Mouse (Mus musculus): ENCODE measurements around the gene Scly. TPM values are rescaled to one million over a fixed set of nuclear protein-coding genes. Genes with fewer than 3 reads are reported as not detected.

The Scly gene
- polyA plus RNA-seq, 1 experiment: 13.6 TPM

GRCm38 (mm10) chr1:91321760-91322438 is 23.8 kb downstream of the Scly start, which contains the start of gene Espnl:
TSS of gene Espnl (plus strand) at chr1:91322075.
- TF ChIP-seq FLI1 (IDR thresholded peaks at IDR 0.05; ENCODE audit: low read length) (no peak), GATA1 (IDR thresholded peaks at IDR 0.05; ENCODE audit: borderline replicate concordance, low read length) (no peak)
- peaks cover 29% of the 10 kb centered on the region for H3K36me3 ChIP-seq (replicated peaks; ENCODE audit: low read length)
- H3K4me1 ChIP-seq: peaks cover 39% of the 10 kb centered on the region
- H3K9me3 ChIP-seq: no peaks in the 10 kb centered on the region
- peak within 1 kb of the TSS; percentile 70 for H3K4me3 ChIP-seq (replicated peaks)
- peaks cover 42% of the 10 kb centered on the region for H3K27me3 ChIP-seq (replicated peaks)

GRCm38 (mm10) chr1:91324646-91325045 is 26.5 kb downstream of the Scly start:
- Histone ChIP-seq H3K4me3 (replicated peaks) (no peak overlapping the region), H3K9me3 (no peaks in the 10 kb centered on the region), H3K36me3 (replicated peaks; ENCODE audit: low read length) (peaks cover 7% of the 10 kb centered on the region), H3K4me1 (peaks cover 30% of the 10 kb centered on the region), H3K27me3 (replicated peaks) (peaks cover 67% of the 10 kb centered on the region)
- TF ChIP-seq GATA1 (IDR thresholded peaks at IDR 0.05; ENCODE audit: borderline replicate concordance, low read length) (no peak), FLI1 (IDR thresholded peaks at IDR 0.05; ENCODE audit: low read length) (no peak)

- no peaks in the 10 kb centered on the region for H3K9me3 ChIP-seq
- no peak overlapping the region for H3K4me3 ChIP-seq (replicated peaks)
- TF ChIP-seq GATA1 (IDR thresholded peaks at IDR 0.05; ENCODE audit: borderline replicate concordance, low read length) (no peak), FLI1 (IDR thresholded peaks at IDR 0.05; ENCODE audit: low read length) (no peak)
- H3K4me1 ChIP-seq: peaks cover 30% of the 10 kb centered on the region
- H3K36me3 ChIP-seq (replicated peaks; ENCODE audit: low read length): no peaks in the 10 kb centered on the region
- H3K27me3 ChIP-seq (replicated peaks): peaks cover 71% of the 10 kb centered on the region
These were observed 27.4 kb downstream of the Scly start for GRCm38 (mm10) chr1:91325488-91326042.

GRCm38 (mm10) chr1:91332102-91332501 is 34.0 kb downstream of the Scly start:
- TF ChIP-seq FLI1 (IDR thresholded peaks at IDR 0.05; ENCODE audit: low read length) (no peak), GATA1 (IDR thresholded peaks at IDR 0.05; ENCODE audit: borderline replicate concordance, low read length) (no peak)
- Histone ChIP-seq H3K27me3 (replicated peaks) (peaks cover 74% of the 10 kb centered on the region), H3K4me3 (replicated peaks) (no peak overlapping the region), H3K9me3 (no peaks in the 10 kb centered on the region), H3K4me1 (peaks cover 39% of the 10 kb centered on the region), H3K36me3 (replicated peaks; ENCODE audit: low read length) (no peaks in the 10 kb centered on the region)

- Histone ChIP-seq H3K4me3 (replicated peaks) (peak overlapping the region; percentile 35), H3K9me3 (no peaks in the 10 kb centered on the region), H3K27me3 (replicated peaks) (peaks cover 74% of the 10 kb centered on the region), H3K36me3 (replicated peaks; ENCODE audit: low read length) (no peaks in the 10 kb centered on the region), H3K4me1 (peaks cover 52% of the 10 kb centered on the region)
- TF ChIP-seq FLI1 (IDR thresholded peaks at IDR 0.05; ENCODE audit: low read length) (no peak), GATA1 (IDR thresholded peaks at IDR 0.05; ENCODE audit: borderline replicate concordance, low read length) (no peak)
These were observed 35.4 kb downstream of the Scly start for GRCm38 (mm10) chr1:91333582-91333981.

- peaks cover 84% of the 10 kb centered on the region for H3K27me3 ChIP-seq (replicated peaks)
- H3K36me3 ChIP-seq (replicated peaks; ENCODE audit: low read length): no peaks in the 10 kb centered on the region
- TF ChIP-seq FLI1 (IDR thresholded peaks at IDR 0.05; ENCODE audit: low read length) (no peak), GATA1 (IDR thresholded peaks at IDR 0.05; ENCODE audit: borderline replicate concordance, low read length) (no peak)
These were observed 39.2 kb downstream of the Scly start for GRCm38 (mm10) chr1:91337355-91337754.

GRCm38 (mm10) chr1:91344001-91344400 is 45.9 kb downstream of the Scly start:
- H3K36me3 ChIP-seq (replicated peaks; ENCODE audit: low read length): no peaks in the 10 kb centered on the region

More at GRCm38 (mm10) chr1:91337355-91337754, 39.2 kb downstream of the Scly start:
- Histone ChIP-seq H3K4me3 (replicated peaks) (no peak overlapping the region), H3K9me3 (no peaks in the 10 kb centered on the region), H3K4me1 (peaks cover 55% of the 10 kb centered on the region)

GRCm38 (mm10) chr1:91344921-91345685 is 47.0 kb downstream of the Scly start:
- Histone ChIP-seq H3K9me3 (no peaks in the 10 kb centered on the region), H3K4me3 (replicated peaks) (no peak overlapping the region), H3K36me3 (replicated peaks; ENCODE audit: low read length) (no peaks in the 10 kb centered on the region), H3K27me3 (replicated peaks) (peaks cover 89% of the 10 kb centered on the region), H3K4me1 (peaks cover 21% of the 10 kb centered on the region; the same call in 1 of the 2 replicates)
- TF ChIP-seq GATA1 (IDR thresholded peaks at IDR 0.05; ENCODE audit: borderline replicate concordance, low read length) (no peak), FLI1 (IDR thresholded peaks at IDR 0.05; ENCODE audit: low read length) (no peak)

More at GRCm38 (mm10) chr1:91344001-91344400, 45.9 kb downstream of the Scly start:
- no peak overlapping the region for H3K4me3 ChIP-seq (replicated peaks)
- TF ChIP-seq FLI1 (IDR thresholded peaks at IDR 0.05; ENCODE audit: low read length) (no peak), GATA1 (IDR thresholded peaks at IDR 0.05; ENCODE audit: borderline replicate concordance, low read length) (no peak)
- H3K4me1 ChIP-seq: peaks cover 21% of the 10 kb centered on the region; the same call in 1 of the 2 replicates
- H3K9me3 ChIP-seq: no peaks in the 10 kb centered on the region
- H3K27me3 ChIP-seq (replicated peaks): peaks cover 96% of the 10 kb centered on the region

GRCm38 (mm10) chr1:91346892-91347291 is 48.8 kb downstream of the Scly start:
- Histone ChIP-seq H3K9me3 (no peaks in the 10 kb centered on the region), H3K36me3 (replicated peaks; ENCODE audit: low read length) (no peaks in the 10 kb centered on the region), H3K27me3 (replicated peaks) (peaks cover 86% of the 10 kb centered on the region), H3K4me1 (peaks cover 32% of the 10 kb centered on the region), H3K4me3 (replicated peaks) (no peak overlapping the region)
- TF ChIP-seq FLI1 (IDR thresholded peaks at IDR 0.05; ENCODE audit: low read length) (no peak), GATA1 (IDR thresholded peaks at IDR 0.05; ENCODE audit: borderline replicate concordance, low read length) (no peak)

Data from megakaryocyte, embryonic 14.5 days (primary cell).